Mouse (Mus musculus) cerebellum, adult 2 months (tissue): ENCODE data around the gene Gm43720. TPM values are rescaled to one million over a fixed set of nuclear protein-coding genes. Genes with fewer than 3 reads are reported as not detected.

Experiments
- DNase-seq, 2 experiments: peaks; one replicate each; pipeline ENCODE4 v3.0.0; 2021
- H3K27ac ChIP-seq: fragments of 200-500 bp; 2 replicates; pipeline ENCODE4 v1.5.1; 2012; ENCODE audit warnings: low read length, control low read depth, inconsistent platforms; ENCODE audit not compliant: insufficient read depth
- H3K27me3 ChIP-seq: fragments of 200-500 bp; 2 replicates; pipeline ENCODE4 v1.6.1; 2012; ENCODE audit warnings: inconsistent platforms, mild to moderate bottlenecking, low read length, moderate library complexity; ENCODE audit not compliant: control insufficient read depth, insufficient read depth
- H3K4me1 ChIP-seq: fragments of 200-500 bp; 2 replicates; pipeline ENCODE4 v1.6.1; 2011; ENCODE audit warnings: low read length; ENCODE audit not compliant: control insufficient read depth, insufficient read depth
- H3K4me3 ChIP-seq: fragments of 200-500 bp; replicated peaks from 2 replicates; pipeline ENCODE3; 2011; ENCODE audit warnings: mild to moderate bottlenecking, low read depth, low read length, control low read depth; ENCODE audit not compliant: insufficient read depth
- CTCF ChIP-seq: fragments of 200-500 bp; IDR thresholded peaks from 2 replicates; pipeline ENCODE4 v1.5.1; 2011; ENCODE audit warnings: low read depth, mild to moderate bottlenecking, control low read depth, low read length, moderate library complexity, borderline replicate concordance; ENCODE audit not compliant: insufficient read depth
- POLR2A ChIP-seq: fragments of 200-500 bp; IDR thresholded peaks from 2 replicates; pipeline ENCODE4 v1.6.1; 2011; ENCODE audit warnings: low read length, control low read depth, borderline replicate concordance; ENCODE audit not compliant: insufficient read depth
- WGBS: fragments of 180-500 bp; shearing (Covaris S2); methylation state at CpG from one replicate; pipeline ENCODE4 v1.1.7; 2018; 5-methylcytosine and 5-hydroxymethylcytosine counted together
- polyA plus RNA-seq: library from polyadenylated mRNA; depleted of rRNA; stranded (reverse); fragments of >200 nt; gene quantifications from 2 replicates; pipeline ENCODE4 v1.2.3, GENCODE M21; 2012

The Gm43720 gene
- polyA plus RNA-seq, 1 experiment = 0.03 TPM

- Histone ChIP-seq H3K4me3 (no peak overlapping the region), H3K27ac (no peak overlapping the region), H3K27me3 (no peaks in the 10 kb centered on the region), H3K4me1 (no peaks in the 10 kb centered on the region)
- DNase-seq = no peak
- TF ChIP-seq CTCF (no peak), POLR2A (no peak)
- WGBS = 82% methylated on average over 12 of the region's 12 CpGs
Measured at GRCm38 (mm10) chr5:138251144-138251543, 28.6 kb downstream of the Gm43720 start.

GRCm38 (mm10) chr5:138241511-138241910 is 38.2 kb downstream of the Gm43720 start:
- no peak overlapping the region for H3K27ac ChIP-seq
- TF ChIP-seq POLR2A (no peak), CTCF (no peak)
- WGBS = 38% methylated on average over 2 of the region's 2 CpGs
- DNase-seq = no peak
- H3K4me1 ChIP-seq = no peaks in the 10 kb centered on the region
- H3K27me3 ChIP-seq = no peaks in the 10 kb centered on the region
- no peak overlapping the region for H3K4me3 ChIP-seq

- no peak for TF ChIP-seq POLR2A
- no peak for TF ChIP-seq CTCF
- no peaks in the 10 kb centered on the region for H3K27me3 ChIP-seq
- H3K4me1 ChIP-seq = no peaks in the 10 kb centered on the region
- H3K4me3 ChIP-seq = no peak overlapping the region
- no peak for DNase-seq
- no peak overlapping the region for H3K27ac ChIP-seq
Measured at GRCm38 (mm10) chr5:138234224-138234623, 45.5 kb downstream of the Gm43720 start.

GRCm38 (mm10) chr5:138233778-138234177 is 46.0 kb downstream of the Gm43720 start:
- TF ChIP-seq POLR2A = no peak
- TF ChIP-seq CTCF = no peak
- no peak for DNase-seq
- H3K27ac ChIP-seq = no peak overlapping the region
- no peak overlapping the region for H3K4me3 ChIP-seq
- no peaks in the 10 kb centered on the region for H3K4me1 ChIP-seq
- no peaks in the 10 kb centered on the region for H3K27me3 ChIP-seq
- 72% methylated on average over 2 of the region's 2 CpGs for WGBS

GRCm38 (mm10) chr5:138229511-138229910 is 50.2 kb downstream of the Gm43720 start:
- Histone ChIP-seq H3K27me3 (no peaks in the 10 kb centered on the region), H3K27ac (no peak overlapping the region), H3K4me1 (no peaks in the 10 kb centered on the region), H3K4me3 (no peak overlapping the region)
- WGBS = 92% methylated on average over 3 of the region's 3 CpGs
- DNase-seq = no peak
- TF ChIP-seq CTCF = no peak
- no peak for TF ChIP-seq POLR2A

GRCm38 (mm10) chr5:138228026-138228425 is 51.7 kb downstream of the Gm43720 start:
- 54% methylated on average over 3 of the region's 3 CpGs for WGBS
- no peak for DNase-seq
- TF ChIP-seq CTCF = peak; percentile 39; the same call in 1 of the 2 replicates
- TF ChIP-seq POLR2A = no peak

GRCm38 (mm10) chr5:138227367-138227766 is 52.4 kb downstream of the Gm43720 start:
- 65% methylated on average over 2 of the region's 2 CpGs for WGBS
- Histone ChIP-seq H3K27me3 (no peaks in the 10 kb centered on the region; the same call in 1 of the 2 replicates), H3K27ac (no peak overlapping the region), H3K4me3 (no peak overlapping the region), H3K4me1 (no peaks in the 10 kb centered on the region)
- TF ChIP-seq POLR2A = no peak
- TF ChIP-seq CTCF = no peak
- DNase-seq = no peak

More at GRCm38 (mm10) chr5:138228026-138228425, 51.7 kb downstream of the Gm43720 start:
- Histone ChIP-seq H3K27me3 (no peaks in the 10 kb centered on the region; the same call in 1 of the 2 replicates), H3K27ac (no peak overlapping the region), H3K4me3 (no peak overlapping the region), H3K4me1 (no peaks in the 10 kb centered on the region)

- Histone ChIP-seq H3K27me3 (no peaks in the 10 kb centered on the region; the same call in 1 of the 2 replicates), H3K4me1 (no peaks in the 10 kb centered on the region), H3K27ac (no peak overlapping the region), H3K4me3 (no peak overlapping the region)
- WGBS = 71% methylated on average over 4 of the region's 4 CpGs
- DNase-seq = no peak
- no peak for TF ChIP-seq CTCF
- no peak for TF ChIP-seq POLR2A
Measured at GRCm38 (mm10) chr5:138226491-138226890, 53.3 kb downstream of the Gm43720 start.

GRCm38 (mm10) chr5:138225700-138226099 is 54.1 kb downstream of the Gm43720 start, which contains the start of gene Nxpe5:
Gene Nxpe5, plus strand, starts transcription at chr5:138225898.
- TF ChIP-seq CTCF (no peak), POLR2A (no peak)
- no peak within 1 kb of the TSS for H3K4me3 ChIP-seq
- H3K27ac ChIP-seq = no peak within 1 kb of the TSS
- 45% methylated on average over 2 of the region's 2 CpGs for WGBS
- no peak for DNase-seq
- H3K27me3 ChIP-seq = no peaks in the 10 kb centered on the region; the same call in 1 of the 2 replicates
- H3K4me1 ChIP-seq = no peaks in the 10 kb centered on the region
